Comparison of ENCODE assay signal across 14 mouse cellular contexts in genomic region chr1:135972576-135972975, GRCm38 (mm10). TPM values are rescaled to one million over a fixed set of nuclear protein-coding genes. Genes with fewer than 3 reads are reported as not detected.
"Had no signal": no experiment of that assay in that cellular context is flagged by ENCODE, and none has a peak within 500 bp of the region (broad histone marks: within the 10 kb centered on the region; RNA-seq: fewer than 3 reads in every experiment).

No protein-coding gene starts in this region.

- DNase-seq: liver, postnatal 0 days; lung, adult 2 months; lung, postnatal 14 days; lung, postnatal 36 days; retina, postnatal 1 day; right cerebral cortex, adult 18-20 months; right cerebral cortex, postnatal 25 days; right cerebral cortex, postnatal 4 days; spleen, adult 18-20 months; thymus, adult 18-20 months; thymus, postnatal 14 days; thymus, postnatal 36 days had no signal

RNA-seq across cellular contexts. Expression of gene Igfn1, which starts 33.6 kb away (rescaled TPM):
- total RNA-seq: megakaryocyte progenitor cell, adult 5-6 weeks; monocyte, adult 5-6 weeks had no signal

RNA-seq across cellular contexts. Expression of gene Pkp1, which starts 53.6 kb away (rescaled TPM):
- total RNA-seq: megakaryocyte progenitor cell, adult 5-6 weeks; monocyte, adult 5-6 weeks had no signal
